Mouse (Mus musculus) stomach, postnatal 0 days (tissue): ENCODE measurements around the gene Phf3. TPM values are rescaled to one million over a fixed set of nuclear protein-coding genes. Genes with fewer than 3 reads are reported as not detected.
A peak's percentile ranks its signal among the peaks of the same experiment; 100 is the strongest.
"Not testable (repeated sequence)": the region's sequence is repeated elsewhere in the genome, so short reads cannot be mapped to it uniquely, and the experiment has no call there.

Experiments used
- ATAC-seq: fragments of 200-750 bp; cut with Nextera tagmentation; 2 replicates; pipeline ENCODE4 v1.8.0; 2017; ENCODE audit not compliant: low FRiP score, low TSS enrichment
- DNase-seq: peaks from one replicate; pipeline ENCODE4 v3.0.0-alpha.2; 2016; ENCODE audit warnings: low spot score
- H3K27ac ChIP-seq: fragments of 300-500 bp; sonication (generic); replicated peaks from 2 replicates; pipeline ENCODE4 v1.5.1; 2014; ENCODE audit warnings: mild to moderate bottlenecking, control low read depth
- H3K27me3 ChIP-seq: fragments of 300-500 bp; sonication (generic); 2 replicates; pipeline ENCODE4 v1.6.1; 2014; ENCODE audit warnings: low read length; ENCODE audit not compliant: control insufficient read depth, insufficient read depth
- H3K36me3 ChIP-seq: fragments of 300-500 bp; sonication (generic); 2 replicates; pipeline ENCODE4 v1.6.1; 2014; ENCODE audit warnings: low read length, mixed read lengths; ENCODE audit not compliant: control insufficient read depth, insufficient read depth
- H3K4me1 ChIP-seq: fragments of 300-500 bp; sonication (generic); replicated peaks from 2 replicates; pipeline ENCODE4 v1.6.1; 2014; ENCODE audit warnings: antibody characterized with exemption; ENCODE audit not compliant: control insufficient read depth, insufficient read depth
- H3K4me2 ChIP-seq: fragments of 300-500 bp; sonication (generic); replicated peaks from 2 replicates; pipeline ENCODE4 v1.6.1; 2014; ENCODE audit warnings: low read depth, mild to moderate bottlenecking, control low read depth, moderate library complexity
- H3K4me3 ChIP-seq: fragments of 300-500 bp; sonication (generic); 2 replicates; pipeline ENCODE4 v1.5.1; 2014; ENCODE audit warnings: low read depth, low read length, control low read depth
- H3K9ac ChIP-seq: fragments of 300-500 bp; sonication (generic); 2 replicates; pipeline ENCODE4 v1.6.1; 2014; ENCODE audit warnings: mild to moderate bottlenecking, low read length, control low read depth, mixed read lengths
- H3K9me3 ChIP-seq: fragments of 300-500 bp; sonication (generic); 2 replicates; pipeline ENCODE4 v1.6.1; 2016; ENCODE audit warnings: low read length; ENCODE audit not compliant: control insufficient read depth
- CTCF ChIP-seq: IDR thresholded peaks from 2 replicates; pipeline ENCODE4 v1.5.1; 2016; ENCODE audit warnings: antibody characterized with exemption, low read depth, mild to moderate bottlenecking, moderate library complexity
- EP300 ChIP-seq: optimal IDR thresholded peaks from 2 replicates; pipeline ENCODE3; 2016; ENCODE audit warnings: antibody characterized with exemption
- WGBS: fragments of 180-500 bp; shearing (Covaris S2); extraction: QIAGEN DNeasy Blood & Tissue Kit; methylation state at CpG from one replicate; pipeline ENCODE4 v1.1.7; 2014; 5-methylcytosine and 5-hydroxymethylcytosine counted together
- polyA plus RNA-seq: library from polyadenylated mRNA; unstranded; fragments of >200 nt; fragmentation: Nextera tagmentation; extraction: Ambion mirVana; gene quantifications from 2 replicates; pipeline ENCODE4 v1.2.1, GENCODE M21; 2015

Gene Phf3
- polyA plus RNA-seq, 1 experiment from 2014 or later, result 15.0 TPM

GRCm38 (mm10) chr1:30903480-30904218, 29.9 kb upstream of the Phf3 start:
- Histone ChIP-seq H3K27me3 (no peaks in the 10 kb centered on the region), H3K4me3 (no peak overlapping the region), H3K4me2 (no peak overlapping the region), H3K9ac (no peak overlapping the region), H3K36me3 (no peaks in the 10 kb centered on the region), H3K27ac (no peak overlapping the region), H3K4me1 (no peaks in the 10 kb centered on the region), H3K9me3 (no peaks in the 10 kb centered on the region)
- ATAC-seq, result no peak
- TF ChIP-seq CTCF (no peak), EP300 (no peak)
- WGBS, result 78% methylated on average over 3 of the region's 3 CpGs
- no peak for DNase-seq

GRCm38 (mm10) chr1:30898691-30899090, 25.0 kb upstream of the Phf3 start:
- H3K9ac ChIP-seq, result no peak overlapping the region
- no peaks in the 10 kb centered on the region for H3K36me3 ChIP-seq
- DNase-seq (no peak), ATAC-seq (no peak)
- H3K27me3 ChIP-seq, result no peaks in the 10 kb centered on the region
- no peak for TF ChIP-seq CTCF
- no peak for TF ChIP-seq EP300
- no peak overlapping the region for H3K4me3 ChIP-seq
- no peaks in the 10 kb centered on the region for H3K9me3 ChIP-seq
- H3K4me2 ChIP-seq, result no peak overlapping the region
- WGBS, result 68% methylated on average over 2 of the region's 2 CpGs
- no peaks in the 10 kb centered on the region for H3K4me1 ChIP-seq
- H3K27ac ChIP-seq, result no peak overlapping the region

- not testable (repeated sequence) for H3K36me3 ChIP-seq, DNase-seq, H3K27me3 ChIP-seq, H3K9me3 ChIP-seq, H3K4me3 ChIP-seq, H3K4me2 ChIP-seq, H3K27ac ChIP-seq, ATAC-seq, H3K9ac ChIP-seq, H3K4me1 ChIP-seq
Observed at GRCm38 (mm10) chr1:30895366-30895765, 21.6 kb upstream of the Phf3 start.

- H3K4me2 ChIP-seq, result not testable (repeated sequence)
- 85% methylated on average over 1 of the region's 1 CpGs for WGBS
Observed at GRCm38 (mm10) chr1:30883806-30884205, 10.1 kb upstream of the Phf3 start.

GRCm38 (mm10) chr1:30875746-30876145, 2.0 kb upstream of the Phf3 start:
- Histone ChIP-seq H3K4me1 (no peaks in the 10 kb centered on the region), H3K27ac (no peak overlapping the region), H3K36me3 (no peaks in the 10 kb centered on the region), H3K9ac (no peak overlapping the region), H3K4me3 (no peak overlapping the region), H3K9me3 (no peaks in the 10 kb centered on the region), H3K4me2 (no peak overlapping the region), H3K27me3 (no peaks in the 10 kb centered on the region)
- DNase-seq (no peak), ATAC-seq (no peak)
- TF ChIP-seq EP300, result no peak
- no peak for TF ChIP-seq CTCF

More at GRCm38 (mm10) chr1:30883806-30884205, 10.1 kb upstream of the Phf3 start:
- H3K4me1 ChIP-seq, H3K9me3 ChIP-seq, H3K36me3 ChIP-seq, H3K27ac ChIP-seq, ATAC-seq, H3K9ac ChIP-seq, DNase-seq, H3K4me3 ChIP-seq, H3K27me3 ChIP-seq: not testable (repeated sequence)

- peak overlapping the region; percentile 58 for H3K4me2 ChIP-seq
- H3K9ac ChIP-seq, result no peak overlapping the region
- TF ChIP-seq CTCF (no peak), EP300 (no peak)
- H3K4me1 ChIP-seq, result no peaks in the 10 kb centered on the region
- no peak for DNase-seq
- H3K4me3 ChIP-seq, result peak overlapping the region; percentile 90
- H3K36me3 ChIP-seq, result no peaks in the 10 kb centered on the region
- H3K9me3 ChIP-seq, result no peaks in the 10 kb centered on the region
- no peak for ATAC-seq
- 26% methylated on average over 15 of the region's 15 CpGs for WGBS
- no peaks in the 10 kb centered on the region for H3K27me3 ChIP-seq
- peak overlapping the region; percentile 98 for H3K27ac ChIP-seq
Observed at GRCm38 (mm10) chr1:30874261-30875131, 775 bp upstream of the Phf3 start.
